In the genomic region with DNA sequence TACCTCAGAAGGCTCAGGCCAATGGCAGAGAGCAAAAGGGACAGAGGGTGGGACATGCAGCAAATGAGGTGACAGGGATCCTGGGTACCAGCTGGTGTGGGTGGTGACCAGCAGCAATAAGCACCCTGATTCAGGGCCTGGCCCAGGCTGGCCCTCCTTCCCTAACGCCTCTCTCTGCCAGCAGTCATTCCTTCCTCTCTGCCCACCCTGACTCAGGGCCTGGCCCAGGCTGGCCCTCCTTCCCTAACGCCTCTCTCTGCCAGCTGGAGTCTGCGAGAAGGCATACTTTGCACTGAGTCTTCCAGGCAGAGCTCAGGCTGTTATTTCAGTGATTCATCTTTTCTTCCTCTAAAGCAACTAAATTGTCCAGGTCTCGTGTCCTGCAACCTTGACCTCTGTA, we compare ENCODE assay signal across 7 mouse cellular contexts. TPM values are rescaled to one million over a fixed set of nuclear protein-coding genes. Genes with fewer than 3 reads are reported as not detected.
DNase-seq lines count a peak whose midpoint lies in the region; ATAC-seq and TF ChIP-seq lines count a peak whose summit lies in the region.

No protein-coding gene starts in this region.

- H3K27ac ChIP-seq in spleen, adult 2 months (ENCODE audit: insufficient read depth, low read length): 0 out of 2 replicates have a peak overlapping the region, but pooled peaks have one; percentile 26
- H3K27ac ChIP-seq in heart, embryonic 13.5 days (replicated peaks): peak overlapping the region; percentile 60

- no peaks in the 10 kb centered on the region for H3K36me3 ChIP-seq in spleen, adult 2 months (ENCODE audit: control insufficient read depth, insufficient read depth, low read length)
- no peaks in the 10 kb centered on the region for H3K36me3 ChIP-seq in heart, embryonic 13.5 days

- no peaks in the 10 kb centered on the region for H3K27me3 ChIP-seq in spleen, adult 2 months (ENCODE audit: control insufficient read depth, insufficient read depth, low read length)
- H3K27me3 ChIP-seq in heart, embryonic 13.5 days (replicated peaks): no peaks in the 10 kb centered on the region

- peak overlapping the region; percentile 47; the same call in 1 of the 2 replicates for H3K9ac ChIP-seq in heart, embryonic 13.5 days

- no peaks in the 10 kb centered on the region for H3K4me1 ChIP-seq in spleen, adult 2 months (ENCODE audit: control insufficient read depth, insufficient read depth, insufficient read length)
- H3K4me1 ChIP-seq in heart, embryonic 13.5 days: peaks cover 53% of the 10 kb centered on the region

- no peak for TF ChIP-seq CTCF in spleen, adult 2 months (IDR thresholded peaks at IDR 0.05; ENCODE audit: extremely low read depth, insufficient read depth, insufficient read length, insufficient replicate concordance)

- DNase-seq in spleen, adult 2 months (ENCODE audit: low read depth in 1 of 2, low spot score in 2 of 2): no peak
- DNase-seq in spleen, postnatal 36 days (ENCODE audit: low spot score in 2 of 2): no peak
- DNase-seq in cerebellum, postnatal 14 days: peak; percentile 83
- peak; percentile 83 for DNase-seq in lung, postnatal 10 days
- no peak for DNase-seq in spleen, postnatal 14 days (ENCODE audit: low spot score in 2 of 2)
- DNase-seq in kidney, adult 18-20 months: no peak

- WGBS in spleen, adult 2 months: 75% methylated on average over 4 of the region's 4 CpGs
- WGBS in heart, embryonic 13.5 days: 47% methylated on average over 4 of the region's 4 CpGs

- H3K4me3 ChIP-seq in spleen, adult 2 months (ENCODE audit: extremely low read depth, insufficient read depth, insufficient read length): no peak overlapping the region
- no peak overlapping the region for H3K4me3 ChIP-seq in heart, embryonic 13.5 days

- TF ChIP-seq POLR2A in spleen, adult 2 months (IDR thresholded peaks at IDR 0.05; ENCODE audit: low read depth, low read length): no peak

- H3K4me2 ChIP-seq in heart, embryonic 13.5 days: no peak overlapping the region

- no peaks in the 10 kb centered on the region for H3K9me3 ChIP-seq in heart, embryonic 13.5 days

- ATAC-seq in heart, embryonic 13.5 days (ENCODE audit: extremely low read depth, insufficient number of reproducible peaks, low FRiP score, low TSS enrichment): no peak

RNA-seq across cellular contexts. Expression of a gene that starts 31.5 kb away (rescaled TPM):
- 0.97 and 2.0 TPM in 2 replicates for polyA plus RNA-seq in spleen, adult 2 months (2012; rRNA removed)
- 5.9 and 6.2 TPM in 2 replicates for polyA plus RNA-seq in heart, embryonic 13.5 days (2015; fragmentation: Nextera tagmentation; extraction: Ambion mirVana)

RNA-seq across cellular contexts. Expression of a gene that starts 52.4 kb away (rescaled TPM):
- polyA plus RNA-seq in spleen, adult 2 months (2012; rRNA removed): 0.39 and 0.44 TPM in 2 replicates
- polyA plus RNA-seq in heart, embryonic 13.5 days (2015; fragmentation: Nextera tagmentation; extraction: Ambion mirVana): 1.4 and 1.6 TPM in 2 replicates

Comparison
In these comparisons a context has a peak if more than half of its experiments do, and no peak if none do; other contexts are left out.
1. DNase-seq: peak in cerebellum, postnatal 14 days (2 of 2) and lung, postnatal 10 days (single experiment); none in spleen, adult 2 months (0 of 2), spleen, postnatal 36 days (0 of 2), spleen, postnatal 14 days (0 of 2) and kidney, adult 18-20 months (single experiment).